Mouse (Mus musculus) ZHBTc4 (cell line): ENCODE data around the gene Idi1.
"Not testable (repeated sequence)": the region's sequence is repeated elsewhere in the genome, so short reads cannot be mapped to it uniquely, and the experiment has no call there.

Source experiments
- DNase-seq: peaks from one replicate; pipeline ENCODE4 v3.0.0-alpha.2; 2011; ENCODE audit warnings: low read depth, low spot score

The Idi1 gene

GRCm38 (mm10) chr13:8888603-8889002, 3.3 kb downstream of the Idi1 start:
- peak; percentile 83 for DNase-seq

- not testable (repeated sequence) for DNase-seq
Measured at GRCm38 (mm10) chr13:8905986-8906385, 20.7 kb downstream of the Idi1 start.

- not testable (repeated sequence) for DNase-seq
Measured at GRCm38 (mm10) chr13:8913890-8914289, 28.6 kb downstream of the Idi1 start.

- peak; percentile 12 for DNase-seq
Measured at GRCm38 (mm10) chr13:8933499-8933898, 48.2 kb downstream of the Idi1 start.

GRCm38 (mm10) chr13:8937611-8938140, 52.4 kb downstream of the Idi1 start:
- DNase-seq: peak; percentile 57

GRCm38 (mm10) chr13:8941110-8941509, 55.8 kb downstream of the Idi1 start:
- DNase-seq: not testable (repeated sequence)

- DNase-seq: not testable (repeated sequence)
Measured at GRCm38 (mm10) chr13:8941701-8942100, 56.4 kb downstream of the Idi1 start.
